Mouse (Mus musculus) ES-E14 (cell line): ENCODE results near the gene Gm5114. TPM values are rescaled to one million over a fixed set of nuclear protein-coding genes. Genes with fewer than 3 reads are reported as not detected.
"Not testable (repeated sequence)": the region's sequence is repeated elsewhere in the genome, so short reads cannot be mapped to it uniquely, and the experiment has no call there.

ENCODE experiments used
- DNase-seq: peaks from one replicate; pipeline ENCODE4 v3.0.0-alpha.2; 2013; ENCODE audit warnings: low read depth, low spot score
- H3K27ac ChIP-seq: 2 replicates; pipeline ENCODE4 v1.5.1; 2012; ENCODE audit warnings: low read depth, mild to moderate bottlenecking, low read length, moderate library complexity, mixed read lengths; ENCODE audit not compliant: poor library complexity, insufficient read depth, severe bottlenecking
- H3K36me3 ChIP-seq: 2 replicates; pipeline ENCODE4 v1.6.1; 2012; ENCODE audit warnings: mild to moderate bottlenecking, low read length, moderate library complexity, mixed read lengths; ENCODE audit not compliant: control insufficient read depth, poor library complexity, insufficient read depth, severe bottlenecking
- H3K4me1 ChIP-seq, 2 experiments: fragments of 150-350 bp in 1 of 2; sonication (generic) in 1 of 2; 2 replicates each; pipeline ENCODE4 v1.6.1; 2012; ENCODE audit warnings: low read length in 2 of 2, mild to moderate bottlenecking in 1 of 2, mixed read lengths in 1 of 2; ENCODE audit not compliant: control insufficient read depth in 2 of 2, insufficient read depth in 2 of 2, poor library complexity in 1 of 2
- H3K4me3 ChIP-seq, 2 experiments: fragments of 150-350 bp in 1 of 2; sonication (generic) in 1 of 2; 2 replicates each; pipeline ENCODE4 v1.5.1; 2012; ENCODE audit warnings: low read length in 2 of 2, low read depth in 1 of 2, mild to moderate bottlenecking in 1 of 2, mixed read lengths in 1 of 2; ENCODE audit not compliant: insufficient read depth in 1 of 2, poor library complexity in 1 of 2, severe bottlenecking in 1 of 2
- H3K9ac ChIP-seq: 2 replicates; pipeline ENCODE4 v1.6.1; 2012; ENCODE audit warnings: low read depth, mild to moderate bottlenecking, low read length, mixed read lengths; ENCODE audit not compliant: poor library complexity, insufficient read depth, severe bottlenecking
- H3K9me3 ChIP-seq: fragments of 150-350 bp; sonication (generic); 2 replicates; pipeline ENCODE4 v1.6.1; 2012; ENCODE audit warnings: low read depth, mild to moderate bottlenecking, low read length; ENCODE audit not compliant: control insufficient read depth, insufficient read depth
- CHD2 ChIP-seq: IDR thresholded peaks from 2 replicates; pipeline ENCODE4 v1.6.1; 2014; ENCODE audit warnings: mild to moderate bottlenecking, low read depth, low read length, inconsistent platforms
- HCFC1 ChIP-seq: IDR thresholded peaks from 2 replicates; pipeline ENCODE4 v1.6.1; 2012; ENCODE audit warnings: low read length, inconsistent platforms, borderline replicate concordance; ENCODE audit not compliant: insufficient read depth
- MAFK ChIP-seq: IDR thresholded peaks from 2 replicates; pipeline ENCODE4 v1.6.1; 2014; ENCODE audit warnings: mild to moderate bottlenecking, low read depth, low read length, inconsistent platforms; ENCODE audit not compliant: insufficient read depth
- ZC3H11A ChIP-seq: IDR thresholded peaks from 2 replicates; pipeline ENCODE4 v1.6.1; 2012; ENCODE audit warnings: low read depth, mild to moderate bottlenecking, inconsistent platforms, low read length, borderline replicate concordance
- ZNF384 ChIP-seq: IDR thresholded peaks from 2 replicates; pipeline ENCODE4 v1.6.1; 2012; ENCODE audit warnings: low read depth, low read length, inconsistent platforms
- in situ Hi-C, 2 experiments: fragments of 600-800 bp; cut with MboI; formaldehyde crosslinking; loops; one replicate each; pipeline ENCODE4 v1.15.1; 2025; ENCODE audit warnings: low sequenced_read_pairs in 2 of 2, inconsistent platforms in 1 of 2; ENCODE audit not compliant: unreplicated experiment in 2 of 2
- total RNA-seq: library from RNA; depleted of rRNA; stranded (reverse); fragments of 300-350 nt; gene quantifications from 2 replicates; pipeline ENCODE4 v1.2.3, GENCODE M21; 2012; rRNA removed

Gene Gm5114
- 0.09 and 0.11 TPM in 2 replicates for total RNA-seq

DNA sequence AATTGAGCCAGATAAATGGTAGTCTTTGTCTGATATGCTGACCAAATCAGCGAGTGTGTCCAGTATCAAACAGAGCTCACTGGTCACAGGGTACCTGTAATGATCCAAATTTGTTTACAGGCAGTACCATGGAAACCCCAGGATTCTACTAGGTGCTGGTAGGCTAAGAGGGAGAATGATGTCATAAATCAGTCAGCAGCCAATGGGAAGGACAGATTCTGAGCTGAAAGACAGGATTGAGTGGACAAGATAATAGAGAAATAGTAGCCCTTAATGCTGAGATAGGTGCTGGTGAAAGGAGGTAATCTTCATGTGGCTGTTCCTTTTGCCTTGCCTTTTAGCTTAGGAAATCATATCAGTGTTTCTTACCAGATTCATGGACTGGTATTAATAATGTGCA is at the start of gene Gm5114:
Gm5114 (minus strand) TSS at position 101 of the 400 bp plus-strand sequence.
- H3K36me3 ChIP-seq, H3K9me3 ChIP-seq, H3K9ac ChIP-seq, H3K4me1 ChIP-seq, DNase-seq, H3K27ac ChIP-seq, in situ Hi-C loops, H3K4me3 ChIP-seq: not testable (repeated sequence)

DNA sequence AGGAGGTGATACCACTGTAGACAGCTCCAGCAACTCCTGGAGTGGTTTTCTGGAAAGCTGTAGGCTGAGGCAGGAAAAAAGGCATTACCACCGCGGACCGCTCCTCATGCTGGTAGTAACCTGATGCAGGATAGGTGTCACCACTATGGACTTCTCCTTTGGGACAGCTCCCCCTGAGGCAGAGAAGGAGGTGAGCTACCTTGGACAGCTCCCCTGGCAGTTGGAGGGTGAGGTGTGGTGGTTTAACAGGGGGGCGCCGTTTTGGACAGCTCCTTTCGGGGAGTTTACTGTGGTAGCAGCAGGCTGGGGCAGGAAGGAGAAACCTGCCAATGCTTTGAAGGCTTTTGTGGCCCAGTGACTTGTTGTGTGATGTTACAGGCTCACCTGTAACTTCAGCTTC is 42.8 kb upstream of the Gm5114 start:
- TF ChIP-seq HCFC1 = no peak
- TF ChIP-seq ZNF384 = no peak
- no peak for TF ChIP-seq ZC3H11A
- no peak for TF ChIP-seq CHD2
- no peak for TF ChIP-seq MAFK
- Histone ChIP-seq H3K4me1 (no peaks in the 10 kb centered on the region), H3K36me3 (no peaks in the 10 kb centered on the region), H3K27ac (no peak overlapping the region), H3K9ac (no peak overlapping the region), H3K9me3 (no peaks in the 10 kb centered on the region), H3K4me3 (no peak overlapping the region)
- DNase-seq = peak; percentile 91
- in situ Hi-C loops = no loop called here

DNA sequence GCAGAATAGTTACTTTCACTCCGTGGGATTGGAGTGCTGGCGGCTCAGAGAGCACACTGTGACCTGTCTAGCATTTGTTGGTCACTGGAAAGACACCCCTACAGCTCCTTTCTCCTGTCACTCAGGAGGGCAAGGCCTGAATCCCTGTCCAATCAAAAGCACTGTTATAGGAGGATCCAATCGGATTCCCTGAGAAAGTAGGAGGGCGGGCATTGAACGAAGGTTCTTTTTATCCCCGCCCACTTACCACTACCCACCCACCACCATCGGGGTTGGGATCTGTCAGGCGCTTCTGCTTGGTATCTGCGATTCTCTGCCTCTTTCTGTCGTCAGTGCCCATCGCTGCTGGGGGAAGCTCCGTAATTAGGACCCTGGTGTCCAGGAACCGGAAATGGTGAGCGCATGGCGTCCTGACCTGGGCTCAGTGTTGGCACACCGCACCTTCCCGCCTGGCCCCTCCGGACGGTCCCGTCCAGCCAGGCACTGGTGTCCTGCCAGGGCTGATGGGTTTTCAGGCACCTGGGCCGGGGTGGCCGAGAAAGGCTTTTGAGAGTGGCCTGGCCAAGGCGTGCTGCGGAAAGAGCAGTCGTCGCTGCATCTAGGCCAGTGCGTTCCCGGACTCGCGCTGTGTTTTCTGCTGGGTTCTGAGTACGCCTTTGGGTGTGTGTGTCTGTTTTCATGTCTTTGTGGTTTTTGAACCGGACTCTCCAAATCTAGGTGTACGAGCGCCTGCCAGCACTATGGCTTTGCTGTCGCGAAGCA is 36.5 kb upstream of the Gm5114 start:
- Histone ChIP-seq H3K9ac (peak overlapping the region; percentile 75), H3K4me3 (peak overlapping the region; percentile 73 to 84), H3K27ac (no peak overlapping the region), H3K9me3 (no peaks in the 10 kb centered on the region), H3K4me1 (peaks cover 2% of the 10 kb centered on the region in 2 experiments; a peak in 1 of 4 replicates), H3K36me3 (no peaks in the 10 kb centered on the region)
- TF ChIP-seq CHD2 = peak; percentile 70
- TF ChIP-seq ZNF384 = no peak
- TF ChIP-seq ZC3H11A = no peak
- TF ChIP-seq MAFK = no peak
- TF ChIP-seq HCFC1 = no peak
- peak; percentile 89 for DNase-seq
- in situ Hi-C loops = no loop called here

DNA sequence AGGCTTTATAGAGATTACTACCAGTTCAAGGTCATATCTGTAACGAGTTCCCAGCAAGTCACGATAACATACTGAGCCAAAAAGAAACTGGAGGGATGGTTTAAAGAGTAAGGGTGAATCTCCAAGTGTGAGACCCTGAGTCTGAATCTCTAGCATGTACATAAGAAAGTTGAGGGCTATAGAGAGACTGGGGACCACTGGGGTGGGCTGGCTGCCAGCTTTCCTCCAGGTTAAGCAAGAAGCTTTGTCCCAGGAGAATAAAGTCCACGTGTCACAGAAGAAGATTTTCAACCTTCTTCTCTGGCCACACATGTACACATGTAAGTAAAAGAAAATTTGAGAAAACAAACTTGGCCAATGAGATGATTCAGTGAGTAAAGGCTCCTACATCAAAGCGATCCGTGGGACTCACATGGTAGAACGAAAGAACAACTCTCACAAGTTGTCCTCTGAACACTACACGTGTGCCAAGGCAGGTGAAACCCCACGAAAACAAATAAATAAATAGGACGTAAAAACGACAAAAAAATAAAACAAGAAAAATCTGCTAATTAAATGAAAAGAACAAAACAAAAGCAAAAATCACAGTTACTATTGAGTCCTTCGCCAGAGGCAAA is 35.8 kb upstream of the Gm5114 start:
- H3K4me3 ChIP-seq = peak overlapping the region in 1 of 2 experiments; percentile 39; a peak in 2 of 4 replicates
- in situ Hi-C loops = no loop called here
- DNase-seq = no peak
- H3K27ac ChIP-seq = no peak overlapping the region
- H3K9ac ChIP-seq = no peak overlapping the region
- TF ChIP-seq ZC3H11A = no peak
- no peak for TF ChIP-seq ZNF384
- TF ChIP-seq HCFC1 = no peak
- no peak for TF ChIP-seq CHD2
- no peak for TF ChIP-seq MAFK
- H3K4me1 ChIP-seq = peaks cover 2% of the 10 kb centered on the region in 2 experiments; a peak in 1 of 4 replicates
- H3K9me3 ChIP-seq = no peaks in the 10 kb centered on the region
- no peaks in the 10 kb centered on the region for H3K36me3 ChIP-seq
